Mouse (Mus musculus) hindbrain, embryonic 16.5 days (tissue): Measurements from ENCODE around the gene Olfr1340. TPM values are rescaled to one million over a fixed set of nuclear protein-coding genes. Genes with fewer than 3 reads are reported as not detected.

Source experiments
- ATAC-seq: fragments of 200-750 bp; cut with Nextera tagmentation; 2 replicates; pipeline ENCODE4 v1.8.0; 2017; ENCODE audit warnings: moderate TSS enrichment, moderate library complexity
- H3K27ac ChIP-seq: fragments of 300-500 bp; sonication (generic); 2 replicates; pipeline ENCODE4 v1.5.1; 2014; ENCODE audit warnings: low read depth, mild to moderate bottlenecking, control low read depth, low read length, moderate library complexity
- H3K27me3 ChIP-seq: fragments of 300-500 bp; sonication (generic); replicated peaks from 2 replicates; pipeline ENCODE4 v1.6.1; 2014; ENCODE audit warnings: low read length; ENCODE audit not compliant: control insufficient read depth, insufficient read depth
- H3K36me3 ChIP-seq: fragments of 300-500 bp; sonication (generic); 2 replicates; pipeline ENCODE4 v1.6.1; 2014; ENCODE audit warnings: mild to moderate bottlenecking, low read length, moderate library complexity, mixed read lengths; ENCODE audit not compliant: control insufficient read depth, insufficient read depth
- H3K4me1 ChIP-seq: fragments of 300-500 bp; sonication (generic); 2 replicates; pipeline ENCODE4 v1.6.1; 2014; ENCODE audit warnings: low read depth, low read length; ENCODE audit not compliant: control insufficient read depth, insufficient read depth
- H3K4me2 ChIP-seq: fragments of 300-500 bp; sonication (generic); 2 replicates; pipeline ENCODE4 v1.6.1; 2014; ENCODE audit warnings: mild to moderate bottlenecking, low read length, control low read depth, moderate library complexity
- H3K4me3 ChIP-seq: fragments of 300-500 bp; sonication (generic); 2 replicates; pipeline ENCODE4 v1.5.1; 2014; ENCODE audit warnings: mild to moderate bottlenecking, low read length, control low read depth, moderate library complexity
- H3K9ac ChIP-seq: fragments of 300-500 bp; sonication (generic); 2 replicates; pipeline ENCODE4 v1.6.1; 2014; ENCODE audit warnings: low read depth, mild to moderate bottlenecking, control low read depth, low read length, moderate library complexity
- H3K9me3 ChIP-seq: fragments of 300-500 bp; sonication (generic); 2 replicates; pipeline ENCODE4 v1.6.1; 2014; ENCODE audit warnings: mild to moderate bottlenecking, low read length, moderate library complexity; ENCODE audit not compliant: control insufficient read depth
- whole genome bisulfite sequencing: fragments of 180-500 bp; shearing (Covaris S2); extraction: QIAGEN DNeasy Blood & Tissue Kit; methylation state at CpG from one replicate; pipeline ENCODE4 v1.1.7; 2014; 5-methylcytosine and 5-hydroxymethylcytosine counted together
- polyA plus RNA-seq: library from polyadenylated mRNA; unstranded; fragments of >200 nt; fragmentation: Nextera tagmentation; extraction: Ambion mirVana; gene quantifications from 2 replicates; pipeline ENCODE4 v1.2.1, GENCODE M21; 2015

Olfr1340 gene
- not detected in 2 replicates for polyA plus RNA-seq

- Histone ChIP-seq H3K4me2 (no peak within 1 kb of the TSS), H3K4me3 (no peak within 1 kb of the TSS), H3K27ac (no peak within 1 kb of the TSS), H3K4me1 (no peaks in the 10 kb centered on the region), H3K9ac (no peak within 1 kb of the TSS), H3K27me3 (no peaks in the 10 kb centered on the region), H3K36me3 (no peaks in the 10 kb centered on the region), H3K9me3 (no peaks in the 10 kb centered on the region; the same call in 1 of the 2 replicates)
- ATAC-seq = no peak
Observed at GRCm38 (mm10) chr4:118719838-118720237, at the start of gene Olfr1340. Gene Olfr1340, plus strand, starts transcription at chr4:118720138.

- Histone ChIP-seq H3K4me2 (no peak overlapping the region), H3K36me3 (no peaks in the 10 kb centered on the region), H3K9ac (no peak overlapping the region), H3K9me3 (no peaks in the 10 kb centered on the region), H3K27ac (no peak overlapping the region), H3K27me3 (no peaks in the 10 kb centered on the region), H3K4me3 (no peak overlapping the region), H3K4me1 (no peaks in the 10 kb centered on the region)
- 81% methylated on average over 2 of the region's 2 CpGs for WGBS
- ATAC-seq = no peak
Observed at GRCm38 (mm10) chr4:118687086-118687485, 32.9 kb upstream of the Olfr1340 start.

- ATAC-seq = no peak
- Histone ChIP-seq H3K27me3 (no peaks in the 10 kb centered on the region), H3K4me1 (no peaks in the 10 kb centered on the region), H3K36me3 (no peaks in the 10 kb centered on the region), H3K4me3 (no peak within 1 kb of the TSS), H3K27ac (no peak within 1 kb of the TSS), H3K4me2 (no peak within 1 kb of the TSS), H3K9me3 (no peaks in the 10 kb centered on the region), H3K9ac (no peak within 1 kb of the TSS)
- WGBS = 46% methylated on average over 12 of the region's 12 CpGs
Observed at GRCm38 (mm10) chr4:118692412-118692973, 27.4 kb upstream of the Olfr1340 start, which contains the start of gene Olfr1342. Gene Olfr1342, minus strand, starts transcription at chr4:118692756.

- peak; percentile 56; the same call in 1 of the 2 replicates for ATAC-seq
- no peak overlapping the region for H3K9ac ChIP-seq
Observed at GRCm38 (mm10) chr4:118693812-118694211, 26.1 kb upstream of the Olfr1340 start.

GRCm38 (mm10) chr4:118703223-118703622, 16.7 kb upstream of the Olfr1340 start, which contains the start of gene Olfr1341:
Gene Olfr1341, plus strand, starts transcription at chr4:118703523.
- H3K36me3 ChIP-seq = no peaks in the 10 kb centered on the region
- WGBS = 82% methylated on average over 3 of the region's 3 CpGs
- no peak within 1 kb of the TSS for H3K9ac ChIP-seq
- H3K4me1 ChIP-seq = no peaks in the 10 kb centered on the region
- H3K27me3 ChIP-seq = no peaks in the 10 kb centered on the region
- no peaks in the 10 kb centered on the region for H3K9me3 ChIP-seq
- no peak within 1 kb of the TSS for H3K4me2 ChIP-seq
- no peak within 1 kb of the TSS for H3K27ac ChIP-seq
- no peak within 1 kb of the TSS for H3K4me3 ChIP-seq
- ATAC-seq = no peak

More at GRCm38 (mm10) chr4:118693812-118694211, 26.1 kb upstream of the Olfr1340 start:
- Histone ChIP-seq H3K27me3 (no peaks in the 10 kb centered on the region), H3K27ac (no peak overlapping the region), H3K36me3 (no peaks in the 10 kb centered on the region), H3K9me3 (no peaks in the 10 kb centered on the region), H3K4me1 (no peaks in the 10 kb centered on the region), H3K4me2 (no peak overlapping the region), H3K4me3 (no peak overlapping the region)
- WGBS = 21% methylated on average over 2 of the region's 2 CpGs

- Histone ChIP-seq H3K36me3 (no peaks in the 10 kb centered on the region), H3K27ac (no peak overlapping the region), H3K9me3 (no peaks in the 10 kb centered on the region), H3K4me3 (no peak overlapping the region), H3K4me1 (no peaks in the 10 kb centered on the region), H3K27me3 (no peaks in the 10 kb centered on the region), H3K4me2 (no peak overlapping the region), H3K9ac (no peak overlapping the region)
- 85% methylated on average over 5 of the region's 5 CpGs for WGBS
- no peak for ATAC-seq
Observed at GRCm38 (mm10) chr4:118708086-118708485, 11.9 kb upstream of the Olfr1340 start.

GRCm38 (mm10) chr4:118711656-118712055, 8.3 kb upstream of the Olfr1340 start:
- H3K4me2 ChIP-seq = no peak overlapping the region
- no peak overlapping the region for H3K27ac ChIP-seq
- H3K4me3 ChIP-seq = no peak overlapping the region
- WGBS = 15% methylated on average over 1 of the region's 1 CpGs
- no peaks in the 10 kb centered on the region for H3K27me3 ChIP-seq
- no peak overlapping the region for H3K9ac ChIP-seq
- no peaks in the 10 kb centered on the region for H3K36me3 ChIP-seq
- ATAC-seq = no peak
- H3K9me3 ChIP-seq = no peaks in the 10 kb centered on the region
- H3K4me1 ChIP-seq = no peaks in the 10 kb centered on the region

- WGBS = 58% methylated on average over 10 of the region's 10 CpGs
- no peak overlapping the region for H3K27ac ChIP-seq
- H3K4me2 ChIP-seq = no peak overlapping the region
- ATAC-seq = no peak
- H3K4me3 ChIP-seq = no peak overlapping the region
- H3K9ac ChIP-seq = no peak overlapping the region
- no peaks in the 10 kb centered on the region for H3K27me3 ChIP-seq
- H3K4me1 ChIP-seq = no peaks in the 10 kb centered on the region
- no peaks in the 10 kb centered on the region for H3K36me3 ChIP-seq
- no peaks in the 10 kb centered on the region; the same call in 1 of the 2 replicates for H3K9me3 ChIP-seq
Observed at GRCm38 (mm10) chr4:118721742-118722483, 2.0 kb downstream of the Olfr1340 start.

- Histone ChIP-seq H3K4me3 (no peak within 1 kb of the TSS), H3K27ac (no peak within 1 kb of the TSS), H3K36me3 (no peaks in the 10 kb centered on the region), H3K27me3 (no peaks in the 10 kb centered on the region), H3K4me1 (no peaks in the 10 kb centered on the region), H3K4me2 (no peak within 1 kb of the TSS), H3K9me3 (no peaks in the 10 kb centered on the region), H3K9ac (no peak within 1 kb of the TSS)
- WGBS = 93% methylated on average over 1 of the region's 1 CpGs
- no peak for ATAC-seq
Observed at GRCm38 (mm10) chr4:118731875-118732274, 11.9 kb downstream of the Olfr1340 start, which contains the start of gene Olfr1339. Gene Olfr1339, plus strand, starts transcription at chr4:118732175.
